Mouse (Mus musculus) heart, postnatal 0 days (tissue): Measurements from ENCODE around the gene Asic1.

Experiments
- CTCF ChIP-seq: IDR thresholded peaks from 2 replicates; pipeline ENCODE4 v1.5.1; 2016; ENCODE audit warnings: antibody characterized with exemption, control low read depth, low read depth
- EP300 ChIP-seq: IDR thresholded peaks from 2 replicates; pipeline ENCODE4 v1.6.1; 2016; ENCODE audit warnings: antibody characterized with exemption, low read depth

DNA sequence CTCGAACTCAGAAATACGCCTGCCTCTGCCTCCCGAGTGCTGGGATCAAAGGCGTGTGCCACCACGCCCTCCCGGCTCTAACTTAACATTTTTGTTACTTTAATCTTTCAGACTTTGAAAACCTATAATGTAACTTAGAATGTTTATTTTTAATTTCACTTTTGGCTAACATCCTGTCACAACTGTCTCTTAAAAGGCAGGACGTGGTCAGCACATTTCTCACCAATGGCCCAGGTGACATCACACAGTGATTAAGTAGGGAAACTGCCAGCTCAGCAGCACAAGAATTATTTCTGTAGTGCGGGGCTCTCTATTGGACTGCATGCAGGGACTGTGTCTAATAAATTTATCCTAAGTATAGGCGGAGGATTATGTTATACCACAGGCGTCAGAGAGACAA lies 26.3 kb upstream of the Asic1 start:
- TF ChIP-seq CTCF: no peak
- TF ChIP-seq EP300: no peak
